Mouse (Mus musculus): Measurements from ENCODE around the gene Tmem94. TPM values are rescaled to one million over a fixed set of nuclear protein-coding genes. Genes with fewer than 3 reads are reported as not detected.

The Tmem94 gene
- polyA plus RNA-seq (2014; fragmentation: Illumina TruSeq; extraction: RNeasy Lipid Tissue Mini Kit (QIAGEN cat#74804); ENCODE audit: insufficient read depth, low read depth, low replicate concordance) = 11.1 TPM

GRCm38 (mm10) chr11:115765103-115765606 lies at the start of gene Tmem94:
Tmem94 (plus strand) TSS chr11:115765433.

GRCm38 (mm10) chr11:115813507-115814296 lies 48.5 kb downstream of the Tmem94 start, which contains the start of gene Caskin2:
Caskin2 (minus strand) TSS chr11:115813639.

GRCm38 (mm10) chr11:115814605-115815450 lies 49.6 kb downstream of the Tmem94 start, which contains the start of gene Tsen54:
Tsen54 (plus strand) TSS chr11:115814724.

DNA sequence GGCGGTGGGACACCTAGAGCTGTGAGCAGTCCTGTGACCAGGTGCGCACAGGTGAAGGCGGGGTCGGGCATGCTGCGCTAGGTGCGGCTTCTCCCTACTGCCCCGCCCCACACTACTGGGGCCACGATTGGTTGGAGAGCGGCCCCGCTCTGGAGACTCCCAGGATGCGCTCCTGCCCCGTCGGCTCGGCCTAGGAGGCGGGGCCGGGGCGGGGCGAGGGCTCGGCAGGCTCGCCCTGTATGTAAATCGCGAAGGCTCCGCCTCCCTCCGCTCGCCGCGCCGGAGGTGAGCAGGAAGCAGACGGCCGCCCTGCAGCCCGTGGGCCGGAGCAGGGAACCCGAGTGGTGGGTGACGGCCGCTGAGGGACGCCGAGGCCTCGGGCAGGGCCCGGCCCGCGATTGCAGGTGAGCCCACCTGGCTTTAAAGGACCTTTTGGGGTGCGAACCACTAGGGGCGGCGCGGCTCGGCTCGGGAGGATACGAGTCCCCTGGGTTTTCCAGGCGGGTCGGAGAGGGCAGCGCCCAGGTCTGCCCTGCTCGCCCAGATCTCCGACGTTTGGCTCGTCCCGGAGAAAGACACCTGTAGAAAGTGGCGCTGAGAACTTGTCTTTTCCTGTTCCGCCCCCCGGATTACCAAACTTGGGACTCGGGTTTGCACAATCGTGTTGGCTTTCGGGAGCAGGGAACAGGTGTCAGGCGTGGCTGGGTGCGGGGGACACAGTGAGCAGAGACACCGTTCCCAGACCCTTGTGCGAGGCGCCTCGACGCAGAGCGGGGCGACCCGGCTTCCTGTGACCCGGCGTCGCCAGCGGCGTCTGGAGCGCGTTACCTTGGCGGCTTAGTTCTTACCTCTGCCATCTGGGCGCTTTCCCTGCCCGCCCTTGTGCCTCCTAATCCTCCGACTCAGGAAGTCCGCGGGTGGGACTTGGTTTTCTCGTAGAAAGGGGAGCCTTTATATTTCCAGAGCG lies 58.8 kb downstream of the Tmem94 start, which contains the start of gene Llgl2:
Gene Llgl2 (plus strand): TSS at position 276 of the 967 bp plus-strand sequence.

Other genes with a start within 250 kb of the Tmem94 start
- 241 TPM for gene Sumo2, start 229.2 kb upstream of the Tmem94 start, polyA plus RNA-seq (2014; fragmentation: Illumina TruSeq; extraction: RNeasy Lipid Tissue Mini Kit (QIAGEN cat#74804); ENCODE audit: insufficient read depth, low read depth, low replicate concordance)
- 43.6 TPM for gene Nup85, start 201.0 kb upstream of the Tmem94 start, polyA plus RNA-seq (2014; fragmentation: Illumina TruSeq; extraction: RNeasy Lipid Tissue Mini Kit (QIAGEN cat#74804); ENCODE audit: insufficient read depth, low read depth, low replicate concordance)
- 38.3 TPM for gene Mrps7, start 161.5 kb upstream of the Tmem94 start, polyA plus RNA-seq (2014; fragmentation: Illumina TruSeq; extraction: RNeasy Lipid Tissue Mini Kit (QIAGEN cat#74804); ENCODE audit: insufficient read depth, low read depth, low replicate concordance)
- gene Gga3, start 161.4 kb upstream of the Tmem94 start, polyA plus RNA-seq (2014; fragmentation: Illumina TruSeq; extraction: RNeasy Lipid Tissue Mini Kit (QIAGEN cat#74804); ENCODE audit: insufficient read depth, low read depth, low replicate concordance) = 8.4 TPM
- gene Mif4gd, start 152.5 kb upstream of the Tmem94 start, polyA plus RNA-seq (2014; fragmentation: Illumina TruSeq; extraction: RNeasy Lipid Tissue Mini Kit (QIAGEN cat#74804); ENCODE audit: insufficient read depth, low read depth, low replicate concordance) = 52.6 TPM
- 19.5 TPM for gene Slc25a19, start 137.1 kb upstream of the Tmem94 start, polyA plus RNA-seq (2014; fragmentation: Illumina TruSeq; extraction: RNeasy Lipid Tissue Mini Kit (QIAGEN cat#74804); ENCODE audit: insufficient read depth, low read depth, low replicate concordance)
- gene Grb2, start 56.8 kb upstream of the Tmem94 start, polyA plus RNA-seq (2014; fragmentation: Illumina TruSeq; extraction: RNeasy Lipid Tissue Mini Kit (QIAGEN cat#74804); ENCODE audit: insufficient read depth, low read depth, low replicate concordance) = 44.3 TPM
- 27.9 TPM for gene Caskin2, start 48.2 kb downstream of the Tmem94 start, polyA plus RNA-seq (2014; fragmentation: Illumina TruSeq; extraction: RNeasy Lipid Tissue Mini Kit (QIAGEN cat#74804); ENCODE audit: insufficient read depth, low read depth, low replicate concordance)
- 12.5 TPM for gene Tsen54, start 49.3 kb downstream of the Tmem94 start, polyA plus RNA-seq (2014; fragmentation: Illumina TruSeq; extraction: RNeasy Lipid Tissue Mini Kit (QIAGEN cat#74804); ENCODE audit: insufficient read depth, low read depth, low replicate concordance)
- 39.5 TPM for gene Llgl2, start 58.6 kb downstream of the Tmem94 start, polyA plus RNA-seq (2014; fragmentation: Illumina TruSeq; extraction: RNeasy Lipid Tissue Mini Kit (QIAGEN cat#74804); ENCODE audit: insufficient read depth, low read depth, low replicate concordance)
- 1.1 TPM for gene Myo15b, start 93.0 kb downstream of the Tmem94 start, polyA plus RNA-seq (2014; fragmentation: Illumina TruSeq; extraction: RNeasy Lipid Tissue Mini Kit (QIAGEN cat#74804); ENCODE audit: insufficient read depth, low read depth, low replicate concordance)
- gene Smim5, start 134.5 kb downstream of the Tmem94 start, polyA plus RNA-seq (2014; fragmentation: Illumina TruSeq; extraction: RNeasy Lipid Tissue Mini Kit (QIAGEN cat#74804); ENCODE audit: insufficient read depth, low read depth, low replicate concordance) = 24.6 TPM
- 56.4 TPM for gene Smim6, start 146.6 kb downstream of the Tmem94 start, polyA plus RNA-seq (2014; fragmentation: Illumina TruSeq; extraction: RNeasy Lipid Tissue Mini Kit (QIAGEN cat#74804); ENCODE audit: insufficient read depth, low read depth, low replicate concordance)
- gene Sap30bp, start 167.8 kb downstream of the Tmem94 start, polyA plus RNA-seq (2014; fragmentation: Illumina TruSeq; extraction: RNeasy Lipid Tissue Mini Kit (QIAGEN cat#74804); ENCODE audit: insufficient read depth, low read depth, low replicate concordance) = 14.9 TPM
- 8.3 TPM for gene Recql5, start 168.0 kb downstream of the Tmem94 start, polyA plus RNA-seq (2014; fragmentation: Illumina TruSeq; extraction: RNeasy Lipid Tissue Mini Kit (QIAGEN cat#74804); ENCODE audit: insufficient read depth, low read depth, low replicate concordance)
- gene Itgb4, start 209.3 kb downstream of the Tmem94 start, polyA plus RNA-seq (2014; fragmentation: Illumina TruSeq; extraction: RNeasy Lipid Tissue Mini Kit (QIAGEN cat#74804); ENCODE audit: insufficient read depth, low read depth, low replicate concordance) = 2.0 TPM
- gene Galk1, start 247.3 kb downstream of the Tmem94 start, polyA plus RNA-seq (2014; fragmentation: Illumina TruSeq; extraction: RNeasy Lipid Tissue Mini Kit (QIAGEN cat#74804); ENCODE audit: insufficient read depth, low read depth, low replicate concordance) = 37.1 TPM

All from lung, adult 10 weeks (tissue).